Mouse (Mus musculus) G1E (cell line): Measurements from ENCODE around the gene Gcc2.

Experiments used
- CTCF ChIP-seq: IDR thresholded peaks from 2 replicates; pipeline ENCODE4 v1.5.1; 2012; ENCODE audit warnings: low read depth, low read length, inconsistent platforms, mixed read lengths
- GATA1 ChIP-seq: IDR thresholded peaks from 2 replicates; pipeline ENCODE4 v1.6.1; 2012; ENCODE audit warnings: borderline replicate concordance, low read length, inconsistent platforms, mixed read lengths
- GATA2 ChIP-seq: IDR thresholded peaks from 2 replicates; pipeline ENCODE4 v1.6.1; 2012; ENCODE audit warnings: low read depth, low read length, inconsistent platforms, borderline replicate concordance
- TAL1 ChIP-seq: conservative IDR thresholded peaks from 2 replicates; pipeline ENCODE4 v1.6.1; 2012; ENCODE audit warnings: low read depth, low read length, inconsistent platforms, mixed read lengths

- TF ChIP-seq CTCF (no peak), GATA1 (no peak), GATA2 (no peak), TAL1 (no peak)
These were observed 44.8 kb upstream of the Gcc2 start for GRCm38 (mm10) chr10:58210514-58210913.
